Mouse (Mus musculus) frontal cortex, postnatal 25 days (tissue): Measurements from ENCODE around the gene Rpl22l1.
"Not testable (repeated sequence)": the region's sequence is repeated elsewhere in the genome, so short reads cannot be mapped to it uniquely, and the experiment has no call there.

Experiments used
- DNase-seq, 2 experiments: peaks; one replicate each; pipeline ENCODE4 v3.0.0; 2022; ENCODE audit warnings: low spot score in 2 of 2

Rpl22l1 gene

DNA sequence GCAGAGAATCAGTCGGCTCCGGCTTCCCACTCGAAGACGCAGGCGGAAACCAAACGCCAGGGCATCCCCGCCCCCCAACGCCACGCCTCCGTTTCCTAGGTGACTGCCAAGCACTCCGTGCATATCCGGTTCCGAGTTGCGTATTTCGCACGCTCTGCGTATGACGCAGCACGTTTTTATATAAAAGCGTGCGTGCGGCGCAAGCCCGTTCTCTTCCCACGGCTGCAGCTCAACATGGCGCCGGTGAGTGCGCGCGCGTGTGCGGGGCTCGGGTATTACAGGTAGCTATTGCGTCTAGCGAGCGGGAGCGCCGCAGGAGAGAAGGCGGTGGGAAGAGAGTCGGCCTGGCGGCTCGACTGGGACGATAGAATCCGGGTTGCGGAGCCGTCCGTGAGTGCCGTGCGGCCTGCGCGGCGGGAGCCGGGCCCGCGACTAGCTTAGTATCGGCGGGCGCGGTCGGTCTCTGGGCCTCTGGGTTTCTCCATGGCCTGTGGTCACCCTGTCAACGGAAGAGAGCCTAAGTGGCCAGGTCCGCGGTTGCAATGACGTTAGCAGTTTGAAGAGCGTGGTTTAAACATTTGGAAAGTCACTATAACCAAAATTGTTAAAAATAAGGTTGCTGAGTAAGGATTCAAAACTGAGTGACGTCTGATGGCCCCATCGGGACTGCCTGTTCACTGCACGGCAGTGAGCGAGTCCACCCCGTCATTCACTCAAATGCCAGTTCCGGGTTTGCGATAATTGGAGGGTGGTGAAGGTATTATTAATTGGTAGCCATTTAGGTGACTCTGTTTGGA, at the start of gene Rpl22l1:
TSS of gene Rpl22l1 (plus strand) at position 136 of the 797 bp plus-strand sequence.
- DNase-seq, result peak; percentile 96 to 97

DNA sequence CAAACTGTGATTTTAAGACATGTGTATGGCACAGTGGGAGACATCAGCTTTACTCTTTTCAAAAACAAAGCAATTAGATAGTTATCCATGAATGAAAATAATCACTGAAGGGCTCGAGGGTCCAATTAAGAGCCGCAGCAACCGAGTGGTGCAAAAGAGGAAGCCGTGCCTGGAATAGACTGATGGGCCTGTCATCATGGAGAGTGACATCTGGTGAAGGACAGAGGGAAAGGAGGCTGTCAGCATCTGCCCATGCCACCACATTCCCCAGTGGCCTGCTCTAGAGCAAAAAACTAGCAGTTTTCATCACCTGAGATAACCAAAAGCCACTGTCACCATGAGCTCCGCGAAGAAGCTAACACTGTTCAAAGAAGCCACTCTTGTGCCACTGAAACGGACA, 49.8 kb upstream of the Rpl22l1 start:
- no peak for DNase-seq

- DNase-seq, result no peak
Measured at GRCm38 (mm10) chr3:28761225-28761789, 43.9 kb upstream of the Rpl22l1 start.

DNA sequence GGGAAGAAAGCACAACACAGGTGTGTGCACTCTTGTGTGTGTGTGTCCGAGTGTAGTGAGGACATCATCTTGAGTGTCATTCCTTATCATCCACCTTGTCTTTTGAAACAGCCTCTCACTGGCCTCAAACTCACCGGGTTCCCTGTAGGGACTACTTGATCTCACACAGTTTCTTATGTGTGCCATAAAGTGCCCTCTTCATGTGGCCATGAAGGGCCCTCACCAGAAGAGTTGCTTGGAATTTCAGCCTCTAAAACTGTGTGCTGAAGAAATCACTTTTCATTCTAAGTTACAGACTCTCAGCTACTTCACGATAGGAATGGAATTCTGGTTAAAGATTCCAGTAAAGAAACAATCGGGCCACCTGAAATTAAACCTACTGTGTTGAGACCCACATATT, 38.3 kb upstream of the Rpl22l1 start:
- DNase-seq, result no peak

GRCm38 (mm10) chr3:28768222-28768621, 37.0 kb upstream of the Rpl22l1 start:
- DNase-seq, result no peak

- not testable (repeated sequence) for DNase-seq
Measured at GRCm38 (mm10) chr3:28772919-28773318, 32.3 kb upstream of the Rpl22l1 start.

- DNase-seq, result no peak
Measured at GRCm38 (mm10) chr3:28775361-28775760, 29.9 kb upstream of the Rpl22l1 start.

- DNase-seq, result no peak
Measured at GRCm38 (mm10) chr3:28775958-28776357, 29.3 kb upstream of the Rpl22l1 start.

DNA sequence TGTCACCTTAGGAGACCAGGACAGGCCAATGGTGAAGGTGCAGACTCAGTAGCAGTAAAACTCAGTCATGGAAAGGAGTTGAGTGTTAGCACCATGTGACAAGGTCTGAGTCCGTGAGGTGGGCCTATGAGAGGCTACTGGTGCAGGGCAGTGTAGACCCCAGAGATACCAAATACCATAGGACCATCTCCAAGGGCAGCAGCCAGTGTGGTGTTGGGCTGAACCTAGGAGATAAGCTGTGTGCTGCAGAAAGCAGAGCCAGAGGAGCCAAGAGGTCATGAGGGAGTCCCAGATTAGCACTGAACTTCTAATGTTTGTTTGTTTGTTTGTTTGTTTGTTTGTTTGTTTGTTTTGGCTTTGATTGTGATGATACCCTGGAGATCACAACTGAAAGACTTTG, 28.7 kb upstream of the Rpl22l1 start:
- DNase-seq, result no peak

DNA sequence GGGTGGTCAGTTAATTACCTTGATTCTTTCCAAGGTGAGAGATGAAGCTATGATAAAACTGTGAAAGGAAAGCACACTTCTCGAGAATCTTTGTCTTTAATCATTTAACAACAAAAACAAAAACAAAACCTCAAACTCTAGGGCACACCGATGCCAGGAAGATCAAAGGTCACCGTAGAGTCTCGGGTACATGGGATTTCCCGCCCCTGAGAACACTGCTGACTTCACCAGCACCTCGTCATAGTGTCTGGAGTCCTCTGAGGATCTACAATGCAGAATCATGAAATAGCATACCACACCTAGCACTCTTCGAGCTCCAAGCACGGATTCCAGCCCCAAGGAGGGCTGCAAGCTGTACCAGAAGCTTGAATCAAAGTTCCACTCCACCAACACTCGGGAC, 24.7 kb upstream of the Rpl22l1 start:
- DNase-seq, result no peak

DNA sequence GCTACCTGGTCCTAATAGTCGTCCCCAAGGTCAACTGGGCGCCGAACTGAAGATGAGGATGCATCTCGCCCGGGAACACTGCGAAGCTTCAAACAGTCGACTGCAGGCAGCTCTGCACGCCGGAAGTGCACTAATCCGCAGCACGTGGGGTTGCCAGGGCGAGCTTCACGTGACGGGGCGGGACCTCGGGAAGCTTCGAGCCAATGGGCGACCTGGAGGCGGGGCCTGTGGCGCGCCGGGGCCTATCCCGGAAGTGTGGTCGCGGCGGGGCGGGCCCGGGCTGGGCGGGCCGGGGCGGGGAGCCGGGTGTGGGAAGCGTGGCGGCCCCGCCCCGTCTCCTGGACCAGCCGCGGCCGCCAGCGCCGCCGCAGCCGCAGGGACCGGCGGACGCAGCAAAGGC, 24.2 kb upstream of the Rpl22l1 start, which contains the start of gene Eif5a2:
TSS of gene Eif5a2 (plus strand) at position 283 of the 400 bp plus-strand sequence.
- DNase-seq, result peak; percentile 82 to 88

GRCm38 (mm10) chr3:28781422-28781821, 23.8 kb upstream of the Rpl22l1 start:
- DNase-seq, result peak in 1 of 2 experiments; percentile 4

- no peak for DNase-seq
Measured at GRCm38 (mm10) chr3:28781848-28782247, 23.4 kb upstream of the Rpl22l1 start.

DNA sequence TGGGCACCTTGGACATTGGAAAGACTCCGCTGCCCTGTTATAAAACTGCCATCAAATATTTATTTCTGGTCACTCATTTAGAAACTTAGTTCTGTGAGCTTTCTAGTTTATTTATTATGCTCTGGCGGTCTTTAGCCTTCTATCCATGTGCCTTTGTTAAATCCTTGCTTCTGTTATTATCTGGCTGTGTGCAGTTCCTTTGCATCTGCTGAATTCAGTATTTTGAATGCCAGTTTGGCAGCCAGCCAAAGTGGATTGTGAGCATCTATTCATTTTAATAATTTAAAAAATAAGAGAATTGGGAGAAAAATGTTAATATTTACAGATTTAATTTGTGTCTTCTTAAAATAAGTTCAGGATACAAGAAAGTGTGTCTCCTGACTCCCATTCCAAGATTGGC, 21.1 kb upstream of the Rpl22l1 start:
- no peak for DNase-seq

DNA sequence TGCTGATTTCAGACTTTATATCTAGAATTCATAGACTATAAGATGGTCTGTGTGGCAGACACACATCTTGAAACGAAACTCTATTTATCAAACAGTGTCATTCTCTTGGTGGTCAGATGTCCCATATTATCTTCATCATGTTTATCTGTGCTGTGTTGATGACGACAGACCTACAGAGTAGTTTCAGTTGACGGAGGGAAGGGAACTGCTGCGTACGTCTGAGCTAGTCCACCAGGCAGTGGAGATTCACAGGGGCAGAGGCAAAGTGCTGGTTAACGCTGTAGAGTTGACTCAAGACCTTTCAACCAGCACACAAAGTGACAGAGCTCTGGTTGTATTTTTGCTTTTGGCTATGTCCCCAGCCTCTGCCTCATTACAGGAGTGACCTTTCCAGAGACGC, 10.4 kb upstream of the Rpl22l1 start:
- DNase-seq, result no peak

DNA sequence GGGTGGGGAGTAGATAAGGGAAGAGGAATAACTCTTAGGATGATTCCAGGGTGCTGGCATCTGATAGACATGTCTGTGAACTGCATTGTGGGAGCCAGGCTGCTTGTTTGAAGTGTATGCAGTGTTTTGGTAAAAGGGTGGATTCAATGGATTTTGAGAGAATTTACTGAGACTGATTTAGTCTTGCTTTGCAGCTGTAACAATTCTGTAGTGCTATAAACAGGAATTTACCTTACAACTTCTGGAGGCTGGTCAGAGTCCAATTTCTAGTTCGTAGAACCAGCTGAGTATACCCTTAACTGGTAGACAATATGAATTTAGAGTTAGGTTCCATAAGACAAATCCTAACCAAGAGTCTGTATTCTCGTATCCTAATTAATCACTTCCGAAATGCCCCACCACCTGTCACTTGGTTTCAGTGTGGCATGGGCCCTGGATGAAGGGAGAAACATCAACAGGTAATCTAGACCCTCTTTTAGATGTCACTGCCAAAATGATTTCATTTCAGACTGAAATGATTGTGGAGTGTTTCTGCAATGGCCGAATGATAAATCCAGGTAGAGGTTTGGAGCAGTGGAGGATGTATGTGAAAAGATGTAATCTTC, 2.9 kb downstream of the Rpl22l1 start:
- no peak for DNase-seq

- DNase-seq, result no peak
Measured at GRCm38 (mm10) chr3:28811441-28811840, 6.2 kb downstream of the Rpl22l1 start.

GRCm38 (mm10) chr3:28814361-28814760, 9.1 kb downstream of the Rpl22l1 start:
- no peak for DNase-seq

GRCm38 (mm10) chr3:28816010-28816540, 10.8 kb downstream of the Rpl22l1 start:
- DNase-seq, result no peak

- DNase-seq, result no peak
Measured at GRCm38 (mm10) chr3:28826272-28826671, 21.0 kb downstream of the Rpl22l1 start.

- no peak for DNase-seq
Measured at GRCm38 (mm10) chr3:28827605-28828004, 22.4 kb downstream of the Rpl22l1 start.

DNA sequence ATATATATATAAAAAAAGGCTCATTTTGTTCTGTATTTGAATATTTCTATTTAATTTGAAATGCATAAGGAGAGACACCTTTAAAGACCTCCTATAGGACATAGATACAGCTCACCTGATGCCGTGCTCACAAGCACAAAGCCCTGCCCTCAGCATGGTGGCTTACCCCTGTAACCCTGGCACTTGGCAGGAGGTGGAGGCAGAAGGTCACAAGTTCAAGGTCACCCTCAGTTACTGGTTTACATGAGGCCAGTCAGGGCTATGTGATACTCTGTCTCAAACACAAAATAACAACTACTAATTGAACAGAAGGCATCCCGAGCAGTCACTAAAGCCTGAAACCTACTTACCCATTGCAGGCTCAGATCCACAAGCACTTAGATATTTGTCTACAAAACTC, 24.2 kb downstream of the Rpl22l1 start:
- no peak for DNase-seq
